Mouse (Mus musculus) embryonic facial prominence, embryonic 11.5 days (tissue): ENCODE measurements around the gene Hid1. TPM values are rescaled to one million over a fixed set of nuclear protein-coding genes. Genes with fewer than 3 reads are reported as not detected.

Experiments
- ATAC-seq: fragments of 200-750 bp; cut with Nextera tagmentation; replicated peaks from 2 replicates; pipeline ENCODE4 v1.8.0; 2017; ENCODE audit warnings: low read depth; ENCODE audit not compliant: insufficient number of reproducible peaks, low FRiP score, low TSS enrichment
- DNase-seq: peaks from one replicate; pipeline ENCODE4 v3.0.0-alpha.2; 2015; ENCODE audit warnings: low spot score
- H3K27ac ChIP-seq: fragments of 300-500 bp; sonication (generic); replicated peaks from 2 replicates; pipeline ENCODE4 v1.5.1; 2014; ENCODE audit warnings: mild to moderate bottlenecking, low read depth, low read length, control low read depth
- H3K27me3 ChIP-seq: fragments of 300-500 bp; sonication (generic); 2 replicates; pipeline ENCODE4 v1.6.1; 2014; ENCODE audit warnings: mild to moderate bottlenecking, low read length, moderate library complexity, mixed read lengths; ENCODE audit not compliant: control insufficient read depth, insufficient read depth
- H3K36me3 ChIP-seq: fragments of 300-500 bp; sonication (generic); replicated peaks from 2 replicates; pipeline ENCODE4 v1.6.1; 2014; ENCODE audit warnings: low read depth, mild to moderate bottlenecking, low read length, moderate library complexity, mixed read lengths; ENCODE audit not compliant: control insufficient read depth, insufficient read depth
- H3K4me1 ChIP-seq: fragments of 300-500 bp; sonication (generic); 2 replicates; pipeline ENCODE4 v1.6.1; 2014; ENCODE audit warnings: low read length, mixed read lengths; ENCODE audit not compliant: control insufficient read depth, insufficient read depth
- H3K4me2 ChIP-seq: fragments of 300-500 bp; sonication (generic); 2 replicates; pipeline ENCODE4 v1.6.1; 2014; ENCODE audit warnings: low read depth, mild to moderate bottlenecking, control low read depth, low read length, moderate library complexity
- H3K4me3 ChIP-seq: fragments of 300-500 bp; sonication (generic); 2 replicates; pipeline ENCODE4 v1.5.1; 2014; ENCODE audit warnings: low read depth, low read length, control low read depth
- H3K9ac ChIP-seq: fragments of 300-500 bp; sonication (generic); replicated peaks from 2 replicates; pipeline ENCODE4 v1.6.1; 2014; ENCODE audit warnings: mild to moderate bottlenecking, control low read depth, low read length
- H3K9me3 ChIP-seq: fragments of 300-500 bp; sonication (generic); replicated peaks from 2 replicates; pipeline ENCODE4 v1.6.1; 2016; ENCODE audit warnings: mild to moderate bottlenecking, low read length, inconsistent platforms, mixed read lengths; ENCODE audit not compliant: control insufficient read depth
- WGBS: fragments of 180-500 bp; shearing (Covaris S2); extraction: QIAGEN DNeasy Blood & Tissue Kit; methylation state at CpG from one replicate; pipeline ENCODE4 v1.1.7; 2014; 5-methylcytosine and 5-hydroxymethylcytosine counted together
- polyA plus RNA-seq: library from polyadenylated mRNA; unstranded; fragments of >200 nt; fragmentation: Nextera tagmentation; extraction: Ambion mirVana; gene quantifications from 2 replicates; pipeline ENCODE4 v1.2.1, GENCODE M21; 2014

Hid1 gene
- polyA plus RNA-seq, 1 experiment from 2014 or later = 6.9 TPM

DNA sequence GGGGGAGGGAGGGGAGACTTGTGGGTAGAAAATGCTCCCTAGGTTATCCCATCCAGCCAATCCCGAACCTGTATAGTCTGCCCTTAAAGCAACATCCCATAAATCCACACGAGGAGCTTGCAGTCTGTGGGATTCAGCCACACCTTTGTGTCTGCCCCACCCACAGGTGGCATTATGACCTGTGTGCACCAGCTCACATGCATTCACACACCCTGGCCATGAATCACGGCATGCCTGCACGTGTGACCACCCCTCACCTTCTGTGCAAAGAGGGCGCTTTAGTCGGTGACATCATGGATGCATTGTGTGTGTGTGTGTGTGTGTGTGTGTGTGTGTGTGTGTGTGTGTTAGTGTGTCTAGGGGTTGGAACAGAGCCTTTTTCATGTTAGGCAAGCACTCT, 25.7 kb downstream of the Hid1 start:
- Histone ChIP-seq H3K9ac (no peak overlapping the region), H3K4me2 (no peak overlapping the region), H3K4me3 (no peak overlapping the region), H3K36me3 (no peaks in the 10 kb centered on the region), H3K9me3 (no peaks in the 10 kb centered on the region), H3K27me3 (peaks cover 9% of the 10 kb centered on the region; the same call in 1 of the 2 replicates), H3K4me1 (peaks cover 13% of the 10 kb centered on the region), H3K27ac (no peak overlapping the region)
- DNase-seq (no peak), ATAC-seq (no peak)
- 74% methylated on average over 6 of the region's 6 CpGs for WGBS

DNA sequence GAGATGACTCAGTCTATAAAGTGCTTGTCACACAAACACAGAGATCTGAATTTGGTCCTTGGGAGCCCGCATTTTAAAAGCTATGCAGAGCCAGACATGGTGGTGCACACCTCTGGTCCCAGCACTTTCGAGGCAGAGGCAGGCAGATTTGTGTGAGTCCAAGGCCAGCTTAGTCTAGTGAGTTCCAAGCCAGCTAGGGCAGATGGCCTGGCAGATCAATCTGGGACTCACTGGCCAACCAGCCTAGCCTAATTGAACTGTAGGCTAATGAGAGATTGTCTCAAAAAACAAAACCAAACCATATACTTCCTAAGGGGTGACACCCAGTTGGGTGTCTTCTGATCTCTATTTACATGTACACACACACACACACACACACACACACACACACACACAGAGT, 26.3 kb downstream of the Hid1 start:
- 61% methylated on average over 2 of the region's 2 CpGs for WGBS
- H3K27me3 ChIP-seq = peaks cover 9% of the 10 kb centered on the region; the same call in 1 of the 2 replicates

DNA sequence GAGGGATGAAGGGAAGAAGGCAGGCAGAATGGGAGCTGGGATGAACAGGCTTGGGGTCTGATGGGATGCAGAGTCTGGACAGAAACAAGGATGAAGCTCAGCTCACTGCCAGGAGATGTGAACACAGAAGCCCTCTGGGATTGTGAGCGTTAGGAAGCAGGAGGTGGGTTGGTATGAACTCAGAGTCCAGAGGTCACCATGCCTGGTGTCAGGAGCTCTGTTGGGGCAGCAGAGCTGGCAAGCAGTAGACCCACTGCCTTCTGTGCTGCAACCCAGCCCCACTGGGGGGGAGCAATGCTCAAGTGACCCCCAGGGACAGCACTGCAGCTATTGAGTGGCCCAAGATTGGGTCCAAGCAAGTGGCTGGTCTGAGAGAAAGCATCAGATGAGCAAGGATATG, 29.7 kb downstream of the Hid1 start:
- Histone ChIP-seq H3K36me3 (no peaks in the 10 kb centered on the region), H3K9me3 (no peaks in the 10 kb centered on the region), H3K27me3 (peaks cover 26% of the 10 kb centered on the region), H3K4me1 (no peaks in the 10 kb centered on the region), H3K9ac (no peak overlapping the region), H3K4me3 (no peak overlapping the region), H3K4me2 (no peak overlapping the region), H3K27ac (no peak overlapping the region)
- DNase-seq = no peak
- no peak for ATAC-seq
- 82% methylated on average over 1 of the region's 1 CpGs for WGBS

More for the DNA sequence above, 26.3 kb downstream of the Hid1 start:
- no peak overlapping the region for H3K9ac ChIP-seq
- ATAC-seq = no peak
- no peaks in the 10 kb centered on the region for H3K36me3 ChIP-seq
- DNase-seq = no peak
- H3K4me2 ChIP-seq = no peak overlapping the region
- no peak overlapping the region for H3K4me3 ChIP-seq
- H3K27ac ChIP-seq = no peak overlapping the region
- no peaks in the 10 kb centered on the region for H3K9me3 ChIP-seq
- H3K4me1 ChIP-seq = peaks cover 13% of the 10 kb centered on the region

DNA sequence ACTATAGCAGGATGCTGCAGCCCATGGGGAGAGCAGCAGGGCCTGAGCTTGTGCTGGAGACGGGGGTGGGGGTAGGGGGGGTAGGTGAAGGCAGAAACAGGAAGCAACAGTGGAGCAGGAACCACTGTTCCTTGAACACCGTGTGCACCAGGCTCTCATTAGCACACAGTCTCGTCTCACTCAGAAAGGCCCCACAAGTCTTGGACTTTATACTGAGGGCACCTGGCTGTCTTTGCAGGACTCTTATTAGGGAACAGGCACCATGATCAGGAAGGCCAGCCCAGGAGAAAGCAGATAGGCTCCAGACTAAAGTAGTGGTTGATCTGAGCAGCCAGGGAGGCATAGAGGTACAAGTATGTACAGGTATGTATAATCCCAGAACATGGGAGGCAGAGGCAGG, 30.2 kb downstream of the Hid1 start:
- no peak for DNase-seq

DNA sequence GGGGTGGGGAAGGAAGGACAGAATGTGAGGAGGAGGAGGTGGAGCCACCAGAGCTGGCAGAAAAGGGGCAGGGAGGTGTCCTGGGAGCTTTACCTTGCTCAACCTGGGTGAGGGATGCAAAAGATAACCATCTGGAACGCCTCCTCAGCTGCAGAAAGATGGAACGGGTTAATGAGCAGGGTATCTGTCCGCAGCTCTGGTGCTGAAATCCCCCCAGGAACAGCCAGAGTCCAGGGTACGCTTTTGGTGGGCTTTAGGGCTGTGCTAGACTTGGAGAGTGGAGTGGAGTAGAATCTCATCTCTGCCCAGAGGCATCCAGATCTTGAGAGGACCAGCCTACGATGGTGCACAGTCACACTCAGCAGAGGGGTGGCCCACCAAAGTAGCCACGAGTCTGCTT, 31.4 kb downstream of the Hid1 start:
- WGBS = 19% methylated on average over 6 of the region's 6 CpGs
- Histone ChIP-seq H3K4me1 (no peaks in the 10 kb centered on the region), H3K9me3 (no peaks in the 10 kb centered on the region), H3K9ac (no peak overlapping the region), H3K4me3 (no peak overlapping the region), H3K27ac (no peak overlapping the region), H3K4me2 (no peak overlapping the region), H3K36me3 (no peaks in the 10 kb centered on the region), H3K27me3 (peaks cover 26% of the 10 kb centered on the region)
- ATAC-seq = no peak
- peak; percentile 68 for DNase-seq

More for the DNA sequence above, 30.2 kb downstream of the Hid1 start:
- Histone ChIP-seq H3K27me3 (peaks cover 26% of the 10 kb centered on the region), H3K36me3 (no peaks in the 10 kb centered on the region), H3K27ac (no peak overlapping the region), H3K9me3 (no peaks in the 10 kb centered on the region), H3K4me2 (no peak overlapping the region), H3K4me3 (no peak overlapping the region), H3K9ac (no peak overlapping the region), H3K4me1 (no peaks in the 10 kb centered on the region)
- ATAC-seq = no peak
- WGBS = 61% methylated on average over 3 of the region's 3 CpGs

DNA sequence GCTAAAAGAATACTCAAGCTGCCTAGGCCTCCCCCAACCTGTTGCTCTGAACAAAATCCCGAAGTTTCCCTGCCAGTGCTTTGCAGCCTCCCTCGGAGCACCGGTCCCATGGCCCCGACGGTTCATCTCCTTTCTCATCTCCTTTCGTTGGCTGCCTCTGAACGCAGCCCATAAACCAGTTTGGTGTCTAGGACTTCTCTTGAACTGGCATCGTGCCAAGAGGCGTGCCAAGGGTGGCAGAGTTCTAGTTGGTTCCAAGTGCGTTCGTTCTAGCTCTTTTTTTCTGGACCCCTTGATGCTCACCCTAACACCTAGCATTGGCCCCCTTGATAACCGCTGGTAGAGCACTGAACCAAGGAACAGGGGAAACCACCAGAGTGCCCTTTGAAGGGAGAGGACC, 32.3 kb downstream of the Hid1 start:
- DNase-seq = no peak
- Histone ChIP-seq H3K9ac (no peak overlapping the region), H3K4me1 (no peaks in the 10 kb centered on the region), H3K4me2 (no peak overlapping the region), H3K36me3 (no peaks in the 10 kb centered on the region), H3K4me3 (no peak overlapping the region), H3K9me3 (no peaks in the 10 kb centered on the region), H3K27ac (no peak overlapping the region), H3K27me3 (peaks cover 26% of the 10 kb centered on the region)
- WGBS = 56% methylated on average over 12 of the region's 12 CpGs
- ATAC-seq = no peak

DNA sequence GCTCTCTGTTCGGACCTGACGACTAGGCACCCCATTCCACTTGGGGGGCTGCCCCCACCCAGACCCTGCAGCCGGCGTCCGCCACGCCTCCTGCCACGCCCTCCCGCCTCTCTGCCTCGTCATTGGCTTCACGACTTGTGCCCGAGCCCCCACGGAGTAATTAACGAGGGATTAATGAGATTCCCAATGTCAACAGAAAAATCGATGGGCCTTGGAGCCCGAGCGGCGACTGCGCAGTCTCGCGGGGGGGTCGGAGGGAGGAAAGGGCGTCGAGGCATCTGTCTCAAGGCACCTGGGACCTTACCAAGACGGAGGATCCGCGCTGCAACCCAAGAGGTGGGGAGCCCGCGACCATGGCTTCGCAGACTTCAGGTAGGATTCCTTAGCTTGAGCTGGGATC, 33.0 kb downstream of the Hid1 start, which contains the start of gene Otop3:
Otop3 (plus strand) TSS at position 201 of the 400 bp plus-strand sequence.
- DNase-seq (no peak), ATAC-seq (no peak)
- H3K9me3 ChIP-seq = no peaks in the 10 kb centered on the region
- no peak within 1 kb of the TSS for H3K27ac ChIP-seq
- 5% methylated on average over 29 of the region's 29 CpGs for WGBS
- H3K4me1 ChIP-seq = no peaks in the 10 kb centered on the region
- H3K9ac ChIP-seq = no peak within 1 kb of the TSS
- no peaks in the 10 kb centered on the region for H3K36me3 ChIP-seq
- no peak within 1 kb of the TSS for H3K4me3 ChIP-seq
- H3K4me2 ChIP-seq = peak within 1 kb of the TSS; percentile 30; the same call in 1 of the 2 replicates
- H3K27me3 ChIP-seq = peaks cover 26% of the 10 kb centered on the region

DNA sequence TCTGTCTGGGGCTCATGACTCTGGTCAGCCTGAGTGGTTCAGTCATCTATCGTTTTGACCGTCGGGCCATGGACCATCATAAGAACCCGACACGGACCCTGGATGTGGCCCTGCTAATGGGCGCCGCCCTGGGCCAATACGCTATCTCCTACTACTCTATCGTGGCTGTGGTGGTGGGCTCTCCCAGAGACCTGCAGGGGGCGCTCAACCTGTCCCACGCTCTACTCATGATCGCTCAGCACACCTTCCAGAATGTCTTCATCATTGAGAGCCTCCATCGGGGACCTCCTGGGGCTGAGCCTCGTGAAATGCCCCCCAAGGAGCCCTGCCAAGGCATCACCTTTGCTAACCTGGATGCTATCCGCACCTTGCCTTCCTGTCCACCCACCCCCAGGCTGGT, 38.2 kb downstream of the Hid1 start:
- no peaks in the 10 kb centered on the region for H3K4me1 ChIP-seq
- no peak overlapping the region for H3K9ac ChIP-seq
- no peak overlapping the region for H3K4me2 ChIP-seq
- H3K27ac ChIP-seq = no peak overlapping the region
- DNase-seq = no peak
- no peaks in the 10 kb centered on the region for H3K36me3 ChIP-seq
- H3K27me3 ChIP-seq = peaks cover 10% of the 10 kb centered on the region
- no peaks in the 10 kb centered on the region for H3K9me3 ChIP-seq
- WGBS = 72% methylated on average over 15 of the region's 15 CpGs
- H3K4me3 ChIP-seq = no peak overlapping the region
- no peak for ATAC-seq
